Mouse (Mus musculus) CD4-positive, CD25-positive, alpha-beta regulatory T cell (primary cell): ENCODE measurements around the gene B430218F22Rik. TPM values are rescaled to one million over a fixed set of nuclear protein-coding genes. Genes with fewer than 3 reads are reported as not detected.

Experiments
- polyA plus RNA-seq: library from polyadenylated mRNA; unstranded; fragments of 100-300 nt; shearing (Covaris generic); gene quantifications from one replicate; pipeline ENCODE4 v1.2.1, GENCODE M21; 2017

The B430218F22Rik gene
- 1.2 TPM for polyA plus RNA-seq

GRCm38 (mm10) chr13:118386511-118387447, at the start of gene B430218F22Rik, which contains the start of gene Mrps30:
TSS of gene B430218F22Rik (plus strand) at chr13:118386630.
TSS of gene Mrps30 (minus strand) at chr13:118387252.

Other genes with a start within 250 kb of the B430218F22Rik start
- gene Mrps30, start 622 bp downstream of the B430218F22Rik start, polyA plus RNA-seq, result 35.9 TPM